Mouse (Mus musculus): ENCODE measurements around the gene Ift80. TPM values are rescaled to one million over a fixed set of nuclear protein-coding genes. Genes with fewer than 3 reads are reported as not detected.

The Ift80 gene
- total RNA-seq (2014; fragmentation: Nextera tagmentation) (21.7 and 66.1 TPM in 2 replicates), total RNA-seq (2017) (14.8 and 17.6 TPM in 2 replicates), polyA plus RNA-seq (2012) (0.32 and 0.56 TPM in 2 replicates)

DNA sequence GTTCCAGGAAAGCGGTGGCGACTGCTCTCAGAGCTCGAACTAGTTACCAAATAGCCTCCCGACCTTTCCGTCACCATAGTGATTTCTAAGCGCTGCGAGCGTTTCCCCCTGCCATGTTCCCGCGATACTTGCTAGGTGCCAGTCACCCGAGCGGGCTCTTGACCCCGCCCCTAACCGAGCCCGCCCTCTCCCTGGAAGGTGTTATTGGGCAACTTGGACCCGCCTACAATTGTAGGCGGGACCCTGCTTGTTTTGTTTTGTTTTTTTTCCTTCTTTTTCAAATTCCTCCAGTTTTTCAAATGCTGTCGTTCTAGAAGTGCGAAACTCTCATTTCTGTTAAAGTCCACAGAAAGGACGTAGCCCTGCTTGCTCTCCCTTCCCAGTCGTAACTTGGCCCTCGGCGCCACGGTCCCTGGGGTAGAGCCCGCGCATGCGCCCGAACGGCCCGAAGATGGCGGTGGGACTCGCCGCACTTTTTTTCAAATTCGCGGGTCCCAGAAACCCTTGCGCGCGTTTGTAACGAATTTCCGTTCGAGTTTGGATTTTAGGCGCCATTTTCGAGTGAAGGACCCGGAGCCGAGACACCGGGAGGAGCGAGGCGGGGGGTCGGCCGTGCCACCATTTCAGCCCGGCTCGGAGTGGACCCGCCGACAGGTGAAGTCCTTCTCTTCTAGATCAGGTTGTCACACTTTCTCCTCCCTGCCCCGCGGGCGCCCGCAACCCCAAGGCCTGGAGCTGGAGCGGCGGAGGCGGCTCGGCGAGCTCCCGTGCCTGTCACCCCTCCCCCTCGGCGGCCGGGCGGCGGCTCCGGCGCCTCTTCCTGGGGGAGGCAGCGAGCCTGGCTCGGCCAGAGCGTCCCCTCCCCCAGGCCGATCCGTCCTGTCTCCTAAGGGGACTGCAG lies at the start of gene Ift80, which contains the start of gene Smc4:
Gene Ift80, minus strand, starts transcription at position 134 of the 901 bp plus-strand sequence.
Gene Smc4, plus strand, starts transcription at position 302 of the 901 bp plus-strand sequence.
- H3K4me3 ChIP-seq (ENCODE audit: low read depth, low read length), result peak within 1 kb of the TSS; percentile 98
- H3K4me1 ChIP-seq (ENCODE audit: insufficient read depth, low read depth, low read length), result peaks cover 4% of the 10 kb centered on the region
- H3K27me3 ChIP-seq (ENCODE audit: insufficient read depth, low read length), result no peaks in the 10 kb centered on the region
- DNase-seq (ENCODE audit: low spot score), result peak; percentile 74
- 0 out of 2 replicates have a peak, but pooled peaks cover 2% of the 10 kb centered on the region for H3K9me3 ChIP-seq (replicated peaks)
- peaks cover 24% of the 10 kb centered on the region for H3K36me3 ChIP-seq (replicated peaks)
- TF ChIP-seq GATA1 (IDR thresholded peaks at IDR 0.05; ENCODE audit: borderline replicate concordance, low read length) (no peak), CTCF (IDR thresholded peaks at IDR 0.05; ENCODE audit: low read depth, low read length) (no peak), POLR2AphosphoS5 (IDR thresholded peaks at IDR 0.05; ENCODE audit: insufficient replicate concordance, low read depth, low read length) (no peak), GATA2 (IDR thresholded peaks at IDR 0.05; ENCODE audit: borderline replicate concordance, low read depth, low read length) (no peak), TAL1 (conservative IDR thresholded peaks at IDR 0.05; ENCODE audit: low read depth, low read length) (no peak)
- ATAC-seq (ENCODE audit: extremely low read depth, insufficient number of reproducible peaks, low FRiP score, poor library complexity, severe bottlenecking), result peak; percentile 90

DNA sequence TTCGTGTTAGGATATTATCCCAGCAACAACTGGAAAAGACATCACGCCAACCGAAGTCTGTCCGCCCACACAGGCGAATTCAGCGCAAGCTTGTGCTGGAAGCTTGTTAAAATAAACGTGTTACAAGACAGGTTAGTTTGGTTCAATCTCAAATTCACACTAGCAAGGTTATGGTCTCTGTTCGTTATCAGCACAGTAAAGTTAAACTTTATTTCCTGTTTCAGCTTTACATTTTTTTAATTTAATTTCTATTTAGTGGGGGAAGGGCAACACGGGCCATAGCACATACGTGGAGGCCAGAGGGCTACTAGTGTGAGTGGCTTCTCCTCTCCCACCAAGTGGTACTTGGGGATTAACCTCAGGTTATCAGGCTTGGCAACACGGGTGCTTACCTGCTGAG lies 47.5 kb upstream of the Ift80 start:
- TF ChIP-seq POLR2AphosphoS5 (IDR thresholded peaks at IDR 0.05; ENCODE audit: insufficient replicate concordance, low read depth, low read length) (no peak), GATA1 (IDR thresholded peaks at IDR 0.05; ENCODE audit: borderline replicate concordance, low read length) (no peak), GATA2 (IDR thresholded peaks at IDR 0.05; ENCODE audit: borderline replicate concordance, low read depth, low read length) (no peak), TAL1 (conservative IDR thresholded peaks at IDR 0.05; ENCODE audit: low read depth, low read length) (no peak), CTCF (IDR thresholded peaks at IDR 0.05; ENCODE audit: low read depth, low read length) (no peak)
- Histone ChIP-seq H3K27me3 (ENCODE audit: insufficient read depth, low read length) (no peaks in the 10 kb centered on the region), H3K4me3 (ENCODE audit: low read depth, low read length) (no peak overlapping the region), H3K36me3 (replicated peaks) (peaks cover 3% of the 10 kb centered on the region), H3K4me1 (ENCODE audit: insufficient read depth, low read depth, low read length) (peaks cover 53% of the 10 kb centered on the region), H3K9me3 (replicated peaks) (no peaks in the 10 kb centered on the region)
- DNase-seq (ENCODE audit: low spot score) (no peak), ATAC-seq (ENCODE audit: extremely low read depth, insufficient number of reproducible peaks, low FRiP score, poor library complexity, severe bottlenecking) (no peak)

DNA sequence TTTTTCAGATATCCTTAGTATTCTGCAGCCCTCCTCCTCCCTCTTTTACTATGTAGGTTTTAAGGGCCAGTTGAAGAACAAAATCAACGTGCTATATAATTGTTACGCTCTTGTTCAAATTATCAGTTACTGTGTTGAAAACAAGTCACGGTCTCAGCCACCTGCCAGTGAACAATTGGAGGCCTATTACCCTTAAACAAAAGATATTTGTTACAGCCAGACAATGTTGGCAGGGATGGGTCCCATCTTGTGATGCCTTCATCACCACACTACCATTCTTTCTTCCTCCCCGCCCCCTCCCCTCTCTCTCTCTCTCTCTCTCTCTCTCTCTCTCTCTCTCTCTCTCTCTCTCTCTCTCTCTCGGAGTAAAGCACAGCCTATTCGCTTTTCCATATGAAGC lies 44.6 kb upstream of the Ift80 start:
- no peaks in the 10 kb centered on the region for H3K9me3 ChIP-seq (replicated peaks)
- TF ChIP-seq POLR2AphosphoS5 (IDR thresholded peaks at IDR 0.05; ENCODE audit: insufficient replicate concordance, low read depth, low read length), result no peak
- TF ChIP-seq TAL1 (conservative IDR thresholded peaks at IDR 0.05; ENCODE audit: low read depth, low read length), result no peak
- TF ChIP-seq GATA1 (IDR thresholded peaks at IDR 0.05; ENCODE audit: borderline replicate concordance, low read length), result no peak
- TF ChIP-seq GATA2 (IDR thresholded peaks at IDR 0.05; ENCODE audit: borderline replicate concordance, low read depth, low read length), result no peak
- TF ChIP-seq CTCF (IDR thresholded peaks at IDR 0.05; ENCODE audit: low read depth, low read length), result no peak
- no peak overlapping the region for H3K4me3 ChIP-seq (ENCODE audit: low read depth, low read length)
- no peaks in the 10 kb centered on the region for H3K27me3 ChIP-seq (ENCODE audit: insufficient read depth, low read length)
- peaks cover 44% of the 10 kb centered on the region for H3K4me1 ChIP-seq (ENCODE audit: insufficient read depth, low read depth, low read length)
- ATAC-seq (ENCODE audit: extremely low read depth, insufficient number of reproducible peaks, low FRiP score, poor library complexity, severe bottlenecking), result no peak
- peaks cover 3% of the 10 kb centered on the region for H3K36me3 ChIP-seq (replicated peaks)
- no peak for DNase-seq (ENCODE audit: low spot score)

DNA sequence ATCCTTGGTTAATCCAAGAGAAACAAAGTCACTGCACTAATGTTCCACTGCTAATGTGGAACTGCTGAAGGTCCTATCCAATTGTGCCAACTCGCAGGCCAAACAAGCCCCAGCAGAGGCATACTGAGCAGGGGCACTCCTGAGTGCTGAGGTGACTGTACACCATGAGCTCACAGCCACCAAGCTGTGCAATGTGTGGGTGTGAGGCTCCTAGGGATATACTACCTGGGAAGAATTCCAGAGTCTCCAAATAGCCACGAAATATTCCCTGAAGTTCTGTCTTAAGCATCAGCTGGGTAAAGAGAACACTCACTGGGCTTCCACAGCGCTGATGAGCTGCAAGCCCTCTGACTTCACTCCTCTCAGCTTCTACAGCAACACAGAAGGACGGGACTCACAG lies 43.3 kb upstream of the Ift80 start:
- ATAC-seq (ENCODE audit: extremely low read depth, insufficient number of reproducible peaks, low FRiP score, poor library complexity, severe bottlenecking) (no peak), DNase-seq (ENCODE audit: low spot score) (no peak)
- TF ChIP-seq POLR2AphosphoS5 (IDR thresholded peaks at IDR 0.05; ENCODE audit: insufficient replicate concordance, low read depth, low read length) (no peak), TAL1 (conservative IDR thresholded peaks at IDR 0.05; ENCODE audit: low read depth, low read length) (no peak), GATA2 (IDR thresholded peaks at IDR 0.05; ENCODE audit: borderline replicate concordance, low read depth, low read length) (no peak), CTCF (IDR thresholded peaks at IDR 0.05; ENCODE audit: low read depth, low read length) (no peak), GATA1 (IDR thresholded peaks at IDR 0.05; ENCODE audit: borderline replicate concordance, low read length) (no peak)
- Histone ChIP-seq H3K9me3 (replicated peaks) (no peaks in the 10 kb centered on the region), H3K4me3 (ENCODE audit: low read depth, low read length) (no peak overlapping the region), H3K4me1 (ENCODE audit: insufficient read depth, low read depth, low read length) (peaks cover 34% of the 10 kb centered on the region), H3K36me3 (replicated peaks) (peaks cover 8% of the 10 kb centered on the region), H3K27me3 (ENCODE audit: insufficient read depth, low read length) (no peaks in the 10 kb centered on the region)

DNA sequence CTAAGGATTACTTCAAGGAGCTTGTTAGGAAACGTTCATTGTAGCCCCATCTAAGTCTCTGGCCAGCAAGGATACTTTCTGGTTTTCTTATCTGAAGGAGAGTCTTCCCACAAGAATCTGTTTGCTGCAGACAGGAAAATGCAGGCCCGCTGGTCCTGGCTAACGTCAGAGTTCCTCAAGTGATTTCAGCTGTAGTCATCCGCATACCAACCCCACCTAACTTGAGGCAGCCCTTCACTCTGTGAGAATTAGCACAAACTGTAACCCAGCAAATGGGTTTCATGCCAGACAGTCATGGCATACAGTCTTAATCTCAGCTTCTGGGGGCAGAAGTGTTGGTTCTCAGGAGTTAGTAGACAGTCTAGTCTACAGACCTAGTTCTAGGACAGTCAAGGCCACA lies 42.1 kb upstream of the Ift80 start:
- H3K4me3 ChIP-seq (ENCODE audit: low read depth, low read length), result no peak overlapping the region

DNA sequence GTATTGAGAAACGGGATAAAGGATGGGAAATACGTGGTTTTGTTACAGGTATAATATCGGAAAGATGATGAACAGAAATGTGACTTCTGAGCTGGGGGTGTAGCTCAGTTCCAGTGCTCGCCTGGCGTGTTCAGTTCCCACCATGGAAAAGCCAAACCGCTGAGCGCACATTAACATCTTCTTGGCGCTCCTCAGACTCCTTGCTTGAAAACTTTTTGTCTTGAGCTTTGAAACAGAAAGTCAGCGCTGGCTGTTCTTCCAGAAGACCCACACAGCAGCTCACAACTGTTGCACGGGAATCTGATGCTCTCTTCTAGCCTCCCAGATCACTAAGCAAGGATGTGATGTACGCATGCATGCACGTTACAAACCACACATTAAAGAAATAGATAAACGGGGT lies 41.4 kb upstream of the Ift80 start:
- Histone ChIP-seq H3K27me3 (ENCODE audit: insufficient read depth, low read length) (no peaks in the 10 kb centered on the region), H3K9me3 (replicated peaks) (no peaks in the 10 kb centered on the region), H3K4me3 (ENCODE audit: low read depth, low read length) (peak overlapping the region; percentile 95), H3K36me3 (replicated peaks) (peaks cover 15% of the 10 kb centered on the region), H3K4me1 (ENCODE audit: insufficient read depth, low read depth, low read length) (peaks cover 27% of the 10 kb centered on the region)
- no peak for ATAC-seq (ENCODE audit: extremely low read depth, insufficient number of reproducible peaks, low FRiP score, poor library complexity, severe bottlenecking)
- TF ChIP-seq GATA2 (IDR thresholded peaks at IDR 0.05; ENCODE audit: borderline replicate concordance, low read depth, low read length) (no peak), POLR2AphosphoS5 (IDR thresholded peaks at IDR 0.05; ENCODE audit: insufficient replicate concordance, low read depth, low read length) (no peak), GATA1 (IDR thresholded peaks at IDR 0.05; ENCODE audit: borderline replicate concordance, low read length) (no peak), CTCF (IDR thresholded peaks at IDR 0.05; ENCODE audit: low read depth, low read length) (no peak), TAL1 (conservative IDR thresholded peaks at IDR 0.05; ENCODE audit: low read depth, low read length) (no peak)
- no peak for DNase-seq (ENCODE audit: low spot score)

More for the DNA sequence above, 42.1 kb upstream of the Ift80 start:
- Histone ChIP-seq H3K4me1 (ENCODE audit: insufficient read depth, low read depth, low read length) (peaks cover 27% of the 10 kb centered on the region), H3K36me3 (replicated peaks) (peaks cover 12% of the 10 kb centered on the region), H3K27me3 (ENCODE audit: insufficient read depth, low read length) (no peaks in the 10 kb centered on the region), H3K9me3 (replicated peaks) (no peaks in the 10 kb centered on the region)
- DNase-seq (ENCODE audit: low spot score) (no peak), ATAC-seq (ENCODE audit: extremely low read depth, insufficient number of reproducible peaks, low FRiP score, poor library complexity, severe bottlenecking) (no peak)
- TF ChIP-seq TAL1 (conservative IDR thresholded peaks at IDR 0.05; ENCODE audit: low read depth, low read length), result no peak
- no peak for TF ChIP-seq GATA2 (IDR thresholded peaks at IDR 0.05; ENCODE audit: borderline replicate concordance, low read depth, low read length)
- TF ChIP-seq GATA1 (IDR thresholded peaks at IDR 0.05; ENCODE audit: borderline replicate concordance, low read length), result no peak
- no peak for TF ChIP-seq CTCF (IDR thresholded peaks at IDR 0.05; ENCODE audit: low read depth, low read length)
- TF ChIP-seq POLR2AphosphoS5 (IDR thresholded peaks at IDR 0.05; ENCODE audit: insufficient replicate concordance, low read depth, low read length), result no peak

Measured in G1E (cell line).